Mouse (Mus musculus) Patski (cell line): Measurements from ENCODE around the gene Tas2r135. TPM values are rescaled to one million over a fixed set of nuclear protein-coding genes. Genes with fewer than 3 reads are reported as not detected.

Experiments
- ATAC-seq: fragments of 100-300 bp; one replicate; pipeline ENCODE4 v1.8.0; 2021
- CTCF ChIA-PET: fragments of 350-600 bp; sonication (Branson Sonifier 250); formaldehyde crosslinking; loops from one replicate; lab custom pipeline; 2022; ENCODE audit warnings: inconsistent platforms; lab: Charles Lee
- POLR2A ChIA-PET: fragments of 350-600 bp; sonication (Branson Sonifier 250); formaldehyde crosslinking; loops from one replicate; lab custom pipeline; 2022; ENCODE audit warnings: antibody characterized with exemption, inconsistent platforms; lab: Charles Lee
- DNase-seq: peaks from one replicate; pipeline ENCODE4 v3.0.0-alpha.2; 2011; ENCODE audit warnings: low read depth, low spot score
- H3K27me3 ChIP-seq: fragments of 371-371 bp; one replicate; pipeline ENCODE4 v1.5.1; 2021
- CTCF ChIP-seq: fragments of 100-300 bp; IDR thresholded peaks from one replicate; pipeline ENCODE4 v1.5.1; 2021
- in situ Hi-C: fragments of 300-500 bp; cut with MboI; formaldehyde crosslinking; loops from 3 replicates; pipeline ENCODE4 v1.11.1; 2018; ENCODE audit warnings: low pct_unique_long_range_greater_than_20kb, mixed read lengths
- polyA plus RNA-seq: library from polyadenylated mRNA; unstranded; gene quantifications from one replicate; pipeline ENCODE4 v1.2.3, GENCODE M21; 2021

Tas2r135 gene
- polyA plus RNA-seq, 1 experiment from 2014 or later, result not detected

DNA sequence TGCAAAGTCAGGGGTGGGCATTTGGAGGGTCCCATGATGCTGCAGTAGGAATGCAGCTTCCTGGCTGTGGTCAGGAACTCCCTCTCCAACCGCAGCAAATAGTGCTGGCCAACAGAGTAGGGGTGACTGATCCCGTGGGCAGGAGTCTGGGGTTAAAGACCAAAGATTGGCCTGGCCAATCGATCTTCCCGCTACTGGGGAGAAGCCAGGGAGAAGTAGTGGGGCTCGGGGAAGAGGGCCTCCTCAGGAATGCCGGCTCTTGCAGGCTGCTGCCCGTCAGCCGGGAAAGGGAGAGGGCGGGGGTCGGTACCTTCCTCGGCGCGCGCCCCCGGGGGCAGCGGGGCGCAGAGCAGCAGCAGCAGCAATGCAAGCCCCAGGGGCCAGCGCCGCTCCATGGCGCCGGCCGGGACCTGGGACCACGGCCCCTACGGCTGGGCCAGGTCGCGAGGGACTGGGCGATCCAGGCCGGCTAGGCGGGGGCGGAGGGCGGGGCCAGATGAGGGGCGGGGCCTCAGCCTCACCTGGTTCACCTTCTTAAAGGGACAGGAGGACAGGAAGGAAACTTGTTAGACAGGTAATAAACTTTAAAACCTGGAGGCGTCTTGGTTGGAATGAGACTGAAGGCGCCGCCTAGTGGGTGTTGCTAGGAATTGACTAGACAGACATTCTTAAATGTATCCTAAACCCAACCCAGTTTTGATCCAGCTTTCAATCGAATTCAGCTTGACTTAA, 32.3 kb upstream of the Tas2r135 start, which contains the start of gene Epha1:
Epha1 (minus strand) TSS at position 453 of the 732 bp plus-strand sequence.
- ChIA-PET CTCF (interaction anchor here (1.0 to 3.2 kb wide), 5 partner anchors 10 to 24 kb away, joined by 3 to 13 read pairs (median 6); partner anchors contain the start of gene Zyx), POLR2A (interaction anchor here (0.6 kb wide), 1 partner anchor 23 kb away, joined by 3 read pairs; no protein-coding TSS in a partner anchor)
- TF ChIP-seq CTCF, result peak; percentile 70

DNA sequence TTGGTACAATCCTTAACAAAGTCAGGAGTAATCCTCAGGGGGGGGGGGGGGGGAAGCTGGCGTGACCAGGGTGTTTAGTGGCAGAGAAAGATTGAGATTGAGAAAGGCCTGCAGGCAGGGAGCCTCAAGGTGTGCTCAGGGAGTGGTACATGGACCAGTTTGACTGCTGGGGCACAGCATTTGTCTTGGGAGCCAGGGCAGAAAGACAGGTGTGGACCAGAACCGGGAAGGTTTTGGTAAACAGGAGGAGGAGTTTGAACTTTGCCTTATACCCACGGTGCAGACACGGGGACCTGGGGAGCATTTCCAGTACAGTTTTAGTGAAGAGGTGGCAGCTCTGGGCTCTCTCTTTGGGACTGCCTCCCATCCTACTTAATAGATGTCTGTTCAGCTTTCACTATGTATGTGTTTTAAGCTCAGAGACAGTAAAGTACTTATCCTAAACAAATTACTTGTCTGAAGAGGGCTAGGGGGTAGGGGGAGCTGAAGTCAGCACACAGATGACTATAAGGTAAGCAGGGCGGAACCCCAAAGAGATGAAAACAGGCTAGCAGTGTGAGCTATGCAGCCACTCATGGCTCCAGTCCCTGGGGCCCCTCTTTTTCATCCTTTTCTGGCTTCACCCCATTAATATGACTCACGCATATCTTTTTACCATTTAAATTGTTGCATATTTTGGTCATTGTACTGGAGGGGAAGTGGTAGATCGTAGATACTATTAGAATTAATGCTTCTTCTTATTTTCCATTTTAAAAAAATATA, 31.4 kb upstream of the Tas2r135 start:
- ChIA-PET POLR2A (interaction anchor here (0.6 to 1.1 kb wide), 2 partner anchors 18 to 22 kb away, joined by 3 read pairs; no protein-coding TSS in a partner anchor), CTCF (interaction anchor here (0.9 to 3.2 kb wide), 5 partner anchors 10 to 25 kb away, joined by 3 to 13 read pairs (median 4); partner anchors contain the start of gene Zyx)
- in situ Hi-C loops, result no loop called here
- no peak for TF ChIP-seq CTCF
- DNase-seq (no peak), ATAC-seq (no peak)
- H3K27me3 ChIP-seq, result no peaks in the 10 kb centered on the region

More for the DNA sequence above, 32.3 kb upstream of the Tas2r135 start, which contains the start of gene Epha1:
- H3K27me3 ChIP-seq, result no peaks in the 10 kb centered on the region
- in situ Hi-C loops, result no loop called here
- ATAC-seq (peak; percentile 46), DNase-seq (no peak)

- in situ Hi-C loops, result no loop called here
- no peaks in the 10 kb centered on the region for H3K27me3 ChIP-seq
- DNase-seq (no peak), ATAC-seq (no peak)
- POLR2A ChIA-PET, result interaction anchor here (1.1 kb wide), 1 partner anchor 19 kb away, joined by 3 read pairs; no protein-coding TSS in a partner anchor
- TF ChIP-seq CTCF, result no peak
- CTCF ChIA-PET, result interaction anchor here (0.9 to 3.2 kb wide), 4 partner anchors 8 to 26 kb away, joined by 4 to 13 read pairs (median 6); partner anchors contain the start of gene Zyx
Measured at GRCm38 (mm10) chr6:42374701-42375100, 30.5 kb upstream of the Tas2r135 start.

DNA sequence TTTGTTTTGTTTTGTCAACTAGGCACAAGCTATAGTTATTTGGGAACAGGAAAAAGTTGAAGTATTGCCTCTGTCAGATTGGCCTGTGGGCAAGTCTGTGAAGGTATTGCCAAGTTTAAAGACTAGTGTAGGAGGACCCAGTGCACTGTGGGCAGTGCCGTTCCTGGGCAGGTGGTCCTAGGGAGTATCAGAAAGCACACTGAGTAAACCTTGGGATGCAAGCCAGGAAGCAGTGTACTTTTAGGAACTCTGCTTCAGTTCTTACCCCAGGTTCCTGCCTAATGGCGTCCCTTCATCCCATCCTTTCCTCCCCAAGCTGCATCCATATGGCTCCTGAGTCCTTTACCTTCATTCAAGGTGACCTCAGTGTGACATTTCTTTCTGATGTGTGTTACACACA, 30.1 kb upstream of the Tas2r135 start:
- DNase-seq (no peak), ATAC-seq (no peak)
- ChIA-PET POLR2A (interaction anchor here (1.3 kb wide), 1 partner anchor 22 kb away, joined by 4 read pairs; no protein-coding TSS in a partner anchor), CTCF (interaction anchor here (1.7 to 3.2 kb wide), 3 partner anchors 9 to 26 kb away, joined by 5 to 13 read pairs (median 6); partner anchors contain the start of gene Zyx)
- in situ Hi-C loops, result no loop called here
- TF ChIP-seq CTCF, result no peak
- H3K27me3 ChIP-seq, result no peaks in the 10 kb centered on the region

- TF ChIP-seq CTCF, result no peak
- no peak for DNase-seq
- in situ Hi-C loops, result no loop called here
- POLR2A ChIA-PET, result interaction anchor here (1.3 kb wide), 1 partner anchor 23 kb away, joined by 4 read pairs; no protein-coding TSS in a partner anchor
- H3K27me3 ChIP-seq, result no peaks in the 10 kb centered on the region
- no peak for ATAC-seq
- CTCF ChIA-PET, result interaction anchor here (1.1 to 3.2 kb wide), 5 partner anchors 9 to 115 kb away, joined by 3 to 13 read pairs (median 5); partner anchors contain the start of gene Zyx
Measured at GRCm38 (mm10) chr6:42376016-42376415, 29.2 kb upstream of the Tas2r135 start.

GRCm38 (mm10) chr6:42376504-42377019, 28.7 kb upstream of the Tas2r135 start:
- no peaks in the 10 kb centered on the region for H3K27me3 ChIP-seq
- no peak for TF ChIP-seq CTCF
- no peak for ATAC-seq
- CTCF ChIA-PET, result interaction anchor here (0.6 to 3.2 kb wide), 6 partner anchors 10 to 127 kb away, joined by 3 to 13 read pairs (median 4); partner anchors contain the start of gene Zyx
- no peak for DNase-seq
- POLR2A ChIA-PET, result interaction anchor here (1.3 kb wide), 1 partner anchor 24 kb away, joined by 4 read pairs; no protein-coding TSS in a partner anchor
- in situ Hi-C loops, result no loop called here

DNA sequence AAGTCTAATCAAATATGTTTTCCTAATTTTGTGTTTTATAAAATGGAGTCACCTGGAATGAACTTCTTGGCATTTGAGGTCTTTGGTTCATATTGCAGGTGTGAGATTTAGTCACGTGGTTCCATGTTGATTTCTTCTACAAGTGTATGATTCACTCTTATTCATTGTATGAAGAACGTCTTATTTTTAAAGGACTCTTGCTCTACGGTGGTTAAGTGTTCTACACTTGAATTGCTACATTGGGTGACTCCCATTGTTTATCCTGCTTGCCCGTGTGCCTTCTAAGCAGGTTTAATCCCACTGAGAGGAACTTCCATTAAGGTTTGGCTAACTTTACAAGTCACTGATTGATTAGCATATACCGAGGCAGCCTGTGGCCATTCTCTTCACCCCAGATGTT, 28.0 kb upstream of the Tas2r135 start:
- DNase-seq (no peak), ATAC-seq (no peak)
- ChIA-PET CTCF (interaction anchor here (1.0 to 2.1 kb wide), 3 partner anchors 15 to 53 kb away, joined by 3 to 9 read pairs (median 3); partner anchors contain the start of genes Fam131b and Zyx), POLR2A (no interaction called here)
- no peaks in the 10 kb centered on the region for H3K27me3 ChIP-seq
- in situ Hi-C loops, result no loop called here
- no peak for TF ChIP-seq CTCF

DNA sequence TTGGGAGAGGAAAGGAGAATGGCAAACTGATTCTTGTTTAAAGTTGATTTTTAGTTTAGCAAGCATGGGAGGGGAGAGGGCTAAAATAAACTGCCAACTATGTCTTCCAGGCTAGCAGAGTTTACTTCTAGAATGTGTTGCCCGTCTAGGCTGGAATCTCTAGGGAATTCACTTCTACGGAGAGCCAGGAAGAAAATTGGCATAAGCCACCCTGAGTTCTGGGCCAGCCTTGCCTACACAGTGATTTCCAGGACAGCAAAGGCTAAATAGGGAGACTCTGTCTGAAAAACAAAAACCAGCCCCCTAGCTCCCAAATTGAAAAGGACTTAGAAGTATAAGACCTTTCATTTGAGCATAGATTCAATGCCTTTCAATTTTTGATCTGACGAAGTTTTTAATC, 25.7 kb upstream of the Tas2r135 start:
- no peak for TF ChIP-seq CTCF
- POLR2A ChIA-PET, result no interaction called here
- no peaks in the 10 kb centered on the region for H3K27me3 ChIP-seq
- ATAC-seq (no peak), DNase-seq (no peak)
- CTCF ChIA-PET, result interaction anchor here (1.4 to 1.5 kb wide), 2 partner anchors 12 to 72 kb away, joined by 3 to 4 read pairs; no protein-coding TSS in a partner anchor
- in situ Hi-C loops, result no loop called here

DNA sequence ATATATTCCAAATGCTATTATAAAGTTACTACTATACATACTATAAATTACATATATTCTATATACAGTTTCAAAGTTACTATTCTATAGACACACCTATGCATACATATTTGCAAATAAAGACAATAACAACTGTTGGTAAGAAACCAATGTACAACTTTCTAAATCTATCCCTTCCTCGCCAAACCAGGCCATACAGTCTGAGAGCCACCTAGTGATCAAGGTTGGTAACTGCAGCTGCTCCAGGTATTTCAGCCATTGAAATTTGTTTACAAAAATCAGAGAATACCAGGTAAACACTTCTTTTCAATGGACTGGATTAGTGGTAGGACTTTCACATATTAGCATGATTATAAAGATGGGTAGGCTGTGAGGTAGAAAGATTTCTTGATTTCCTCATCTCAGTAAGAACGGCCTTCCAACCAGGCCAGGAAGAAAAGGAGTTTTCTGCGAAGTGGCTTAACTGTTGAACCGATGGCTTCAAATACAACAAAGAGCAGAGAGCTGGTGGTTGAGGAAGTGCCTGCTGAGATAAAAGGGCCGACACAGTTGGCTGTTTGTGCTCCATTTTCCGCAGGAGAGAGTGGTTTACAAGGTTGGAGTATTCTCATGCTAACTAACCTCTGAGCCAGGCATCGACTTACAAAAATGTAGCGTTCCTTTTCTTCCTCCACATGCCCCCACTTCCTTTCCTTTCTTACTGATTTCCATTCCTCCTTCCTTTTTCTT, 24.7 kb upstream of the Tas2r135 start:
- POLR2A ChIA-PET, result no interaction called here
- CTCF ChIA-PET, result interaction anchor here (0.6 to 2.5 kb wide), 5 partner anchors 13 to 32 kb away, joined by 3 to 8 read pairs (median 5); no protein-coding TSS in a partner anchor
- no peak for DNase-seq
- peak; percentile 88 for TF ChIP-seq CTCF
- no peaks in the 10 kb centered on the region for H3K27me3 ChIP-seq
- no peak for ATAC-seq
- in situ Hi-C loops, result loop anchor here (5.0 kb wide), 1 partner anchor 197 kb away; no protein-coding TSS in a partner anchor
